Mouse (Mus musculus) kidney, embryonic 14.5 days (tissue): ENCODE measurements around the gene Ptbp1. TPM values are rescaled to one million over a fixed set of nuclear protein-coding genes. Genes with fewer than 3 reads are reported as not detected.

Source experiments
- ATAC-seq: fragments of 200-750 bp; cut with Nextera tagmentation; 2 replicates; pipeline ENCODE4 v1.8.0; 2017; ENCODE audit warnings: moderate number of reproducible peaks, mild to moderate bottlenecking, moderate TSS enrichment, moderate library complexity; ENCODE audit not compliant: low FRiP score, low TSS enrichment
- H3K27ac ChIP-seq: fragments of 300-500 bp; sonication (generic); 2 replicates; pipeline ENCODE4 v1.5.1; 2014; ENCODE audit warnings: low read depth, mild to moderate bottlenecking, low read length, moderate library complexity, mixed read lengths
- H3K27me3 ChIP-seq: fragments of 300-500 bp; sonication (generic); 2 replicates; pipeline ENCODE4 v1.6.1; 2014; ENCODE audit warnings: mild to moderate bottlenecking, low read length; ENCODE audit not compliant: control insufficient read depth, insufficient read depth
- H3K36me3 ChIP-seq: fragments of 300-500 bp; sonication (generic); 2 replicates; pipeline ENCODE4 v1.6.1; 2014; ENCODE audit warnings: low read length, mixed read lengths; ENCODE audit not compliant: control insufficient read depth, insufficient read depth
- H3K4me1 ChIP-seq: fragments of 300-500 bp; sonication (generic); 2 replicates; pipeline ENCODE4 v1.6.1; 2014; ENCODE audit warnings: low read length, mixed read lengths; ENCODE audit not compliant: control insufficient read depth, insufficient read depth
- H3K4me2 ChIP-seq: fragments of 300-500 bp; sonication (generic); replicated peaks from 2 replicates; pipeline ENCODE4 v1.6.1; 2014; ENCODE audit warnings: low read depth, mild to moderate bottlenecking, low read length
- H3K4me3 ChIP-seq: fragments of 300-500 bp; sonication (generic); 2 replicates; pipeline ENCODE4 v1.5.1; 2014; ENCODE audit warnings: mild to moderate bottlenecking, low read length
- H3K9ac ChIP-seq: fragments of 300-500 bp; sonication (generic); 2 replicates; pipeline ENCODE4 v1.6.1; 2014; ENCODE audit warnings: low read depth, mild to moderate bottlenecking, low read length, moderate library complexity
- H3K9me3 ChIP-seq: fragments of 300-500 bp; sonication (generic); 2 replicates; pipeline ENCODE4 v1.6.1; 2016; ENCODE audit warnings: low read length; ENCODE audit not compliant: control insufficient read depth
- WGBS: fragments of 180-500 bp; shearing (Covaris S2); extraction: QIAGEN DNeasy Blood & Tissue Kit; methylation state at CpG from one replicate; pipeline ENCODE4 v1.1.7; 2014; 5-methylcytosine and 5-hydroxymethylcytosine counted together
- polyA plus RNA-seq: library from polyadenylated mRNA; unstranded; fragments of >200 nt; fragmentation: Nextera tagmentation; extraction: Ambion mirVana; gene quantifications from 2 replicates; pipeline ENCODE4 v1.2.1, GENCODE M21; 2014

The Ptbp1 gene
- polyA plus RNA-seq, 1 experiment from 2014 or later: 333 TPM

GRCm38 (mm10) chr10:79840644-79841551 is 13.3 kb upstream of the Ptbp1 start:
- Histone ChIP-seq H3K4me1 (peaks cover 22% of the 10 kb centered on the region), H3K27me3 (no peaks in the 10 kb centered on the region), H3K27ac (peak overlapping the region; percentile 89), H3K4me2 (peak overlapping the region; percentile 57), H3K4me3 (peak overlapping the region; percentile 32), H3K9me3 (no peaks in the 10 kb centered on the region), H3K9ac (peak overlapping the region; percentile 57; the same call in 1 of the 2 replicates), H3K36me3 (no peaks in the 10 kb centered on the region)
- ATAC-seq: peak; percentile 94
- WGBS: under 1% methylated on average over 24 of the region's 24 CpGs

GRCm38 (mm10) chr10:79842322-79842721 is 11.9 kb upstream of the Ptbp1 start:
- Histone ChIP-seq H3K4me2 (no peak overlapping the region), H3K36me3 (no peaks in the 10 kb centered on the region), H3K4me3 (no peak overlapping the region), H3K4me1 (peaks cover 27% of the 10 kb centered on the region), H3K27ac (no peak overlapping the region), H3K9ac (no peak overlapping the region), H3K9me3 (no peaks in the 10 kb centered on the region), H3K27me3 (no peaks in the 10 kb centered on the region)
- ATAC-seq: no peak
- WGBS: 66% methylated on average over 3 of the region's 3 CpGs

- no peaks in the 10 kb centered on the region for H3K9me3 ChIP-seq
- H3K36me3 ChIP-seq: no peaks in the 10 kb centered on the region
- ATAC-seq: no peak
- 61% methylated on average over 6 of the region's 6 CpGs for WGBS
- H3K9ac ChIP-seq: no peak overlapping the region
- H3K27ac ChIP-seq: no peak overlapping the region
- no peak overlapping the region for H3K4me3 ChIP-seq
- no peak overlapping the region for H3K4me2 ChIP-seq
- peaks cover 27% of the 10 kb centered on the region for H3K4me1 ChIP-seq
- H3K27me3 ChIP-seq: no peaks in the 10 kb centered on the region
These were observed 10.8 kb upstream of the Ptbp1 start for GRCm38 (mm10) chr10:79843476-79843875.

GRCm38 (mm10) chr10:79846553-79846952 is 7.7 kb upstream of the Ptbp1 start:
- ATAC-seq: peak; percentile 70
- no peak overlapping the region for H3K4me2 ChIP-seq
- peak overlapping the region; percentile 31; the same call in 1 of the 2 replicates for H3K27ac ChIP-seq
- no peaks in the 10 kb centered on the region for H3K36me3 ChIP-seq
- 18% methylated on average over 5 of the region's 5 CpGs for WGBS
- no peak overlapping the region for H3K9ac ChIP-seq
- H3K27me3 ChIP-seq: no peaks in the 10 kb centered on the region
- peaks cover 29% of the 10 kb centered on the region for H3K4me1 ChIP-seq
- no peaks in the 10 kb centered on the region for H3K9me3 ChIP-seq
- H3K4me3 ChIP-seq: no peak overlapping the region

- no peak for ATAC-seq
- no peak overlapping the region for H3K9ac ChIP-seq
- no peak overlapping the region for H3K27ac ChIP-seq
- H3K36me3 ChIP-seq: no peaks in the 10 kb centered on the region
- H3K4me3 ChIP-seq: no peak overlapping the region
- WGBS: 84% methylated on average over 8 of the region's 8 CpGs
- H3K27me3 ChIP-seq: no peaks in the 10 kb centered on the region
- no peaks in the 10 kb centered on the region for H3K9me3 ChIP-seq
- H3K4me1 ChIP-seq: peaks cover 30% of the 10 kb centered on the region
- H3K4me2 ChIP-seq: no peak overlapping the region
These were observed 4.1 kb upstream of the Ptbp1 start for GRCm38 (mm10) chr10:79849941-79850628.

GRCm38 (mm10) chr10:79851653-79852052 is 2.6 kb upstream of the Ptbp1 start:
- no peak for ATAC-seq
- Histone ChIP-seq H3K4me1 (peaks cover 31% of the 10 kb centered on the region), H3K27ac (peak overlapping the region; percentile 100), H3K4me3 (0 out of 2 replicates have a peak overlapping the region, but pooled peaks have one; percentile 10), H3K9ac (peak overlapping the region; percentile 100; the same call in 1 of the 2 replicates), H3K27me3 (no peaks in the 10 kb centered on the region), H3K4me2 (peak overlapping the region; percentile 68; the same call in 1 of the 2 replicates), H3K36me3 (peaks cover 6% of the 10 kb centered on the region), H3K9me3 (no peaks in the 10 kb centered on the region)
- WGBS: 65% methylated on average over 3 of the region's 3 CpGs

- peak overlapping the region; percentile 100 for H3K27ac ChIP-seq
- peaks cover 35% of the 10 kb centered on the region for H3K4me1 ChIP-seq
- H3K36me3 ChIP-seq: peaks cover 12% of the 10 kb centered on the region
- H3K4me2 ChIP-seq: peak overlapping the region; percentile 68
- peak overlapping the region; percentile 100; the same call in 1 of the 2 replicates for H3K4me3 ChIP-seq
- no peak for ATAC-seq
- peak overlapping the region; percentile 100; the same call in 1 of the 2 replicates for H3K9ac ChIP-seq
- 41% methylated on average over 9 of the region's 9 CpGs for WGBS
- no peaks in the 10 kb centered on the region for H3K9me3 ChIP-seq
- no peaks in the 10 kb centered on the region for H3K27me3 ChIP-seq
These were observed 2.0 kb upstream of the Ptbp1 start for GRCm38 (mm10) chr10:79852107-79852789.

GRCm38 (mm10) chr10:79852827-79853226 is 1.4 kb upstream of the Ptbp1 start:
- WGBS: 25% methylated on average over 8 of the region's 8 CpGs
- Histone ChIP-seq H3K4me2 (peak overlapping the region; percentile 68), H3K9ac (peak overlapping the region; percentile 100), H3K4me3 (peak overlapping the region; percentile 100), H3K36me3 (peaks cover 18% of the 10 kb centered on the region), H3K4me1 (peaks cover 41% of the 10 kb centered on the region), H3K27ac (peak overlapping the region; percentile 100), H3K27me3 (no peaks in the 10 kb centered on the region), H3K9me3 (no peaks in the 10 kb centered on the region)
- no peak for ATAC-seq
